Mouse (Mus musculus): ENCODE measurements around the gene Tshz2.

Tshz2 gene

DNA sequence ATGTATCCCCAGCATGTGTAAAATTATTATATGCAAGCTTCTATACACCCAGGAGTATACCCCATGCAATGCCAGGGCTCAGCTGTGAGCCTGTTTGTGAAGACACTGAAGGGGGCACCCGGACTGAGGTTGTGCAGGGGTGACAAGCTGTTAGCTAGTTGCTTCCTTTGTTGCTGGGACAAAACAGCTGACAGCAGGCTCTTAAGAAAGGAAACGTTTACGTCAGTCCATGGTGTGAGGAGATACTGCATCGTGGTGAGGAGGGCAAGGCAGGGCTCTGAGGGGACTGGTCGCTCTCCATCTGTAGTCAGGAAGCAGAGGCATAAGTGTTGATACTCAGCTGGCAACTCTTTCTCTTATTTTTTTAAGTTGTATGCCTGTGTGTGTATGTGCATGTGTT, 237.7 kb downstream of the Tshz2 start:
- DNase-seq (ENCODE audit: low spot score in 2 of 2): no peak

DNA sequence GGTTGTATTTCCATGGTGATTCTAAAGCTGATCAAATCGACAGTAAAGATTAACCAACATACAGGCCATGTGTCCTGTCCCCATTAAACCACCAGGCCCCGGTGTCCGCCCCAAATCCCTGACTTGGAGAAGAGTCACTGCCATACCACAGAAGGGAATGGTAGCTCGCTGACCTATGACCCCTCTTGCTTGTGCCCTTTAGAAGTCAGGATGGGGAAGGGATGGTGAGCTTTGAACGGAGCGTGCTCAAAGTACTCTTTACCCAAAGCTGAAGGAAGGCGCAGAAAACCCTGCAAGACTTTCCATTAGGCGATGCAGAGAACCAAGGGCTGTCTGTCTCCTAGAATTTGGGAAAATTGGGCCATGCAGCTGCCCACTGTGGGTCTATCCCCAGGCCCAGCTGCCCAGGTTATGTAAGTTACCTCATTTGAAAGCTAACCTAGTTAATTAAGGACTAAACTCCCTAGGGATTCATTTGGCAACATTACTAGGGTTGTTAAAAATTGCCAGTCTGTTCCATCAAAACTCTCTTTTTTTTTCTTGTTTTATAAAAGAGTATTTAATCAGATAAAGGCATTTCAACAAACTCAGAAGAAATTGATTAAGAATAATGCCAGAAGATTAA, 238.7 kb downstream of the Tshz2 start:
- DNase-seq (ENCODE audit: low spot score in 2 of 2): no peak

- no peak for DNase-seq (ENCODE audit: low spot score in 2 of 2)
These were observed 240.6 kb downstream of the Tshz2 start for GRCm38 (mm10) chr2:169873442-169873841.

- DNase-seq (ENCODE audit: low spot score in 2 of 2): no peak
These were observed 255.1 kb downstream of the Tshz2 start for GRCm38 (mm10) chr2:169887921-169888320.

DNA sequence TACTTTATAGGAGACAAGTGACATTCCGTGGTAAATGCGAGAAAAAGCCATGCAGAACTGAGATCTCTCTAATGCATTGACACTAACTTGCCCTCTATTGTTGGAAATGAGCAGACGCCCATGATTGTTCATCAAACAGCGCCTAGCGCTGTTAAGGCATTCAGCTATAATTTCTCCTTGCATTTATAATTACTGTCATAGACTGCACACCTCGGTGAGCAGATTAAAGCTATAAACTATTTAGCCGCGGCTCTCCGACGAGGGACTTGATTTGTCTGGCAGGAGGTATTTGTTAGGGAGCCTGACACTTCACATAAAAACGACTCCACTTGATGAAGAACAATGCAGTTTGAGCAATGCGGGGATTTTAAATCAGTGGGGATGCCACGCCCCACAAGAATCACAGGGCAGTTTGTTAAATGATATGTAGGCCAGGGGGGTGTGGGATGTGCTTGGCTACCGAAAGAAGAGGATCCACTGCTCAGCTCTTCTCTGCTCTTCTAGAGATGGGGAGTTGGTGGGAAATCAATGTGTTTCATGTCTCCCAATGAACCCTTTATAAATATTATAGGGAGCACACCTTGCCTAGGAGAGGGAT, 259.7 kb downstream of the Tshz2 start:
- no peak for DNase-seq (ENCODE audit: low spot score in 2 of 2)

DNA sequence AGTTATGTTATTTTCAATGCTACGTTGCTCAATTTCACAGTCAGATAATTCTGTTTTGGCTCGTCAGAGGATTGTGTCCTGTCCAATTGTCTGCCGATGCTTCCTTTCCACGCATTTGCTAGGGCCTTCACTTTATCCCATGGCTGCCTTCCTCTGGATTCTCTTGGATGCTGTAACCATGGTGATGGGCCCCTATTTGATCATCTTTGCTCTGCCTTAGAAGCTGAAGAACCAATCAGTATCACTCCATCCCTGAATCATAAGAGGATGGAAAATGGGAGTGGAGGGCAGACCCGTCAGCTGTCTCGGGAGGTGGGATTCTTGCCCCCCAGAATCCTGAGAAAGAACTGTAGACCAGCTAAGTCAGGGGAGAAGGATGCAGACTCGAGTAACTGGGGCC, 270.1 kb downstream of the Tshz2 start:
- DNase-seq (ENCODE audit: low spot score in 2 of 2): no peak

GRCm38 (mm10) chr2:169906396-169906795, 273.6 kb downstream of the Tshz2 start:
- no peak for DNase-seq (ENCODE audit: low spot score in 2 of 2)

- no peak for DNase-seq (ENCODE audit: low spot score in 2 of 2)
These were observed 275.2 kb downstream of the Tshz2 start for GRCm38 (mm10) chr2:169907979-169908378.

GRCm38 (mm10) chr2:169910606-169911005, 277.8 kb downstream of the Tshz2 start:
- DNase-seq (ENCODE audit: low spot score in 2 of 2): no peak

GRCm38 (mm10) chr2:169912826-169913225, 280.0 kb downstream of the Tshz2 start:
- no peak for DNase-seq (ENCODE audit: low spot score in 2 of 2)

DNA sequence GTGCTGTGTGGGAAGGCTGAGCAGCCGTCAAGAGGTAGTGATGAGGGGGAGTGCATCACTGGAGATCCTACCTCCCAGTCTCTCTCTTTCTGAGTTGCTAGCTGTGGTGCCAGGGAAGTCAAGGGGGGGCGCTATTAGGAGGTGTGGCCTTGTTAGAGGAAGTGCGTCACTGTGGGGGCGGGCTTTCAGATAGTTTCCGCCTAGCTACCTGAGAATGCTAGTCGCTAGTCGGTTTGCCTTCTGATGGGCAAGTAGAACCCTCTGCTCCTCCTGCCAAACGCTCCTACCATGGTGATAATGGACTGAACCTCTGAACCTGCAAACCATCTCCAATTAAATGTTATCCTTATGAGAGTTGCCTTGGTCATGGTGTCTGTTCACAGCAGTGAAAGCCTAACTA, 282.1 kb downstream of the Tshz2 start:
- DNase-seq (ENCODE audit: low spot score in 2 of 2): peak in 1 of 2 experiments; percentile 5

DNA sequence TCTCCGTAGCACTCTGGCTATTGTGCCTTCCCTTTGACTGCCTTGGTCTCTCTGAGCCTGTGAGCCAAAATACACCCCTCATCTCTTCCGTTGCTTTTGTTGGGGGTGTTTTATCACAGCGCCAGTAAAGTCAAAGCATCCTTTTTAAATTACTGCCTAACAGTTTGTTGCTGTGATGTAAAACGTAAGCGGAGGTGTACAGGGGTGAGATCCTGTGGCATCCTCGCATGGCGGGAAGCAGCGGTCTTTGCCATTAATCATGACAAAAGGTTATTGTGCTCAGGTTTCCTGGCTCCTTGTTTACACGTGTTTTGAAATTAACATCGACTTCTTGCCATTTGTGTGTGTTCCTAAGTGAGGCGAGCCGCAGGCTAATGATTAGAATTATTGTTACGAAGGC, 282.5 kb downstream of the Tshz2 start:
- no peak for DNase-seq (ENCODE audit: low spot score in 2 of 2)

- no peak for DNase-seq (ENCODE audit: low spot score in 2 of 2)
These were observed 286.4 kb downstream of the Tshz2 start for GRCm38 (mm10) chr2:169919111-169919695.

- DNase-seq (ENCODE audit: low spot score in 2 of 2): no peak
These were observed 291.5 kb downstream of the Tshz2 start for GRCm38 (mm10) chr2:169924177-169924810.

DNA sequence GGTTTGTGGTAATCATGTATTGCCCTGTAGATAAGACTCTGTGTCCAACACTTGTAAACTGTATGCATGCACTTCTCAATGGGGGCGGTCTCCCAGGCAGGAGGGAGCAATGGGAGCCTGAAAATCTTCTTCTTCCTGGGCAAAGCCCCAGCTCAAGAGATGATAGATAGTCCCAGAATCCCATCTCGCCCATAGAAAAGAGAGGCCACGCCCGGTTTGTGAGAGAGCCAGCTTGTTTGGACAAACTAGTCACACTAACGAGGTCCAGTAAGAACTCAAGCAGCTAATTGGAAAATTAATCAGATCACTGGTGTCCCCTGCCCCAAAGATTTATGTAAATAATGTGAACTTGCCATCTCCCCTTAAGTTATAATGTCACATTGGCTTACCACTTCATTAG, 292.7 kb downstream of the Tshz2 start:
- no peak for DNase-seq (ENCODE audit: low spot score in 2 of 2)

GRCm38 (mm10) chr2:169926016-169926415, 293.2 kb downstream of the Tshz2 start:
- no peak for DNase-seq (ENCODE audit: low spot score in 2 of 2)

- no peak for DNase-seq (ENCODE audit: low spot score in 2 of 2)
These were observed 294.6 kb downstream of the Tshz2 start for GRCm38 (mm10) chr2:169927401-169927800.

- DNase-seq (ENCODE audit: low spot score in 2 of 2): no peak
These were observed 295.8 kb downstream of the Tshz2 start for GRCm38 (mm10) chr2:169928447-169929120.

- DNase-seq (ENCODE audit: low spot score in 2 of 2): peak in 1 of 2 experiments; percentile 36
These were observed 297.0 kb downstream of the Tshz2 start for GRCm38 (mm10) chr2:169929540-169930497.

DNA sequence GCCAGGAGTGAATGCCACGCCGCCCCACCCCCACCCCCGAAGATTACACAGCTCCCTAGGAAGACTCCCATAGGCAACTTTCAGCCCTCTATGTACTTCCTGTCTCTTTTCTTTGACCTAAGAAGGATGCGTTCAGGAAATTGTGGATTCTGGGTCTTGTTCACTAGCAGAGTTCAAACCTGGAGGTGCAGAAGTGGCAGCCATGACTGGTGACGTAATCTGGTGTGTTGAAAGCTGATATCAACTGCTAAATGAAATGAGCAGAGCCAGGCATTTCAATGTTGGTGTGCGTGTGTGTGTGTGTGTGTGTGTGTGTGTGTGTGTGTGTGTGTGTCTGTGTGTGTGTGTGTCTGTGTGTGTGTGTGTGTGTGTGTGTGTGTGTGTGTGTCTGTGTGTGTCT, 302.8 kb downstream of the Tshz2 start:
- no peak for DNase-seq (ENCODE audit: low spot score in 2 of 2)
